8 mouse cellular contexts compared by ENCODE assay signal in the genomic region with DNA sequence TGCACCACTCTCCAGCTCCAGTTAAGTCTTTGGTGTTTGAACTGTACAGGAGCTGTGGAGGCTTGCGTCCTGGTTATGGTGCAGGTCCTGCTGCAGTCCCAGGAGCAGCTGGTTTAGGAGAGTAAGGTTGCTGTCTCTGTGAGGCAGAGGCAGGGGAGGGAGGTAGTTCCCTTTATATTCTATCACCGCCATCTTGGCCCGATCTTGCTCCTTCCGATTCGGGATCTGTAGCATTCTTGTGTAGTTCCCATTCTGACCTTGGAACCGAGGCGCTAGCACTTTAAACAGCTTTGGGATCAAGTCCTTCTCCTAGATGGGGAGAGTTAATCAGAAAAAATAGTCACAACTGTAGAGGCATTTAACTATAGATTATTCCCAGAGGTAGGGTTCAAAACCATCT. TPM values are rescaled to one million over a fixed set of nuclear protein-coding genes. Genes with fewer than 3 reads are reported as not detected.
A peak's percentile ranks its signal among the peaks of the same experiment; 100 is the strongest.
DNase-seq lines count a peak whose midpoint lies in the region; ATAC-seq and TF ChIP-seq lines count a peak whose summit lies in the region.

No protein-coding gene starts in this region.

- H3K9me3 ChIP-seq in limb, embryonic 15.5 days = no peaks in the 10 kb centered on the region

- H3K9ac ChIP-seq in limb, embryonic 15.5 days = peak overlapping the region; percentile 84; the same call in 1 of the 2 replicates

- H3K4me3 ChIP-seq in cerebellum, adult 2 months (replicated peaks; ENCODE audit: insufficient read depth, low read depth, low read length) = peak overlapping the region; percentile 76
- H3K4me3 ChIP-seq in thymus, adult 2 months (ENCODE audit: control insufficient read depth, insufficient read depth, low read length) = no peak overlapping the region; the same call in 1 of the 2 replicates
- H3K4me3 ChIP-seq in limb, embryonic 15.5 days = peak overlapping the region; percentile 67

- H3K4me2 ChIP-seq in limb, embryonic 15.5 days = peak overlapping the region; percentile 51

- H3K4me1 ChIP-seq in cerebellum, adult 2 months (ENCODE audit: control insufficient read depth, insufficient read depth, low read length) = no peaks in the 10 kb centered on the region
- peaks cover 7% of the 10 kb centered on the region for H3K4me1 ChIP-seq in thymus, adult 2 months (replicated peaks; ENCODE audit: control insufficient read depth, insufficient read depth, low read length)
- peaks cover 5% of the 10 kb centered on the region for H3K4me1 ChIP-seq in limb, embryonic 15.5 days

- H3K36me3 ChIP-seq in thymus, adult 2 months (ENCODE audit: control insufficient read depth, insufficient read depth, low read length) = 0 out of 2 replicates have a peak, but pooled peaks cover 5% of the 10 kb centered on the region
- peaks cover 26% of the 10 kb centered on the region for H3K36me3 ChIP-seq in limb, embryonic 15.5 days

- peak in 1 of 2 experiments; percentile 12 for DNase-seq in cerebellum, adult 2 months
- DNase-seq in cerebellum, postnatal 25 days = no peak
- peak; percentile 1 to 6 for DNase-seq in thymus, postnatal 36 days
- no peak for DNase-seq in thymus, adult 2 months
- no peak for DNase-seq in MN1 (ENCODE audit: low spot score)
- DNase-seq in spleen, postnatal 14 days (ENCODE audit: low spot score in 2 of 2) = no peak
- DNase-seq in frontal cortex, postnatal 25 days (ENCODE audit: low spot score in 2 of 2) = no peak

- H3K27ac ChIP-seq in cerebellum, adult 2 months (ENCODE audit: insufficient read depth, low read length) = no peak overlapping the region
- no peak overlapping the region for H3K27ac ChIP-seq in thymus, adult 2 months (ENCODE audit: control insufficient read depth, insufficient read depth, low read length)
- peak overlapping the region; percentile 91; the same call in 1 of the 2 replicates for H3K27ac ChIP-seq in limb, embryonic 15.5 days

- no peak for ATAC-seq in limb, embryonic 15.5 days (ENCODE audit: insufficient number of reproducible peaks, low FRiP score, low TSS enrichment, low read depth)

- 72% methylated on average over 7 of the region's 7 CpGs for WGBS in cerebellum, adult 2 months
- WGBS in thymus, adult 2 months = 85% methylated on average over 7 of the region's 7 CpGs
- 83% methylated on average over 7 of the region's 7 CpGs for WGBS in limb, embryonic 15.5 days

- no peaks in the 10 kb centered on the region for H3K27me3 ChIP-seq in cerebellum, adult 2 months (ENCODE audit: control insufficient read depth, insufficient read depth, low read length)
- no peaks in the 10 kb centered on the region for H3K27me3 ChIP-seq in thymus, adult 2 months (ENCODE audit: control insufficient read depth, insufficient read depth, low read length)
- no peaks in the 10 kb centered on the region for H3K27me3 ChIP-seq in limb, embryonic 15.5 days

- no peak for TF ChIP-seq POLR2A in cerebellum, adult 2 months (IDR thresholded peaks at IDR 0.05; ENCODE audit: borderline replicate concordance, insufficient read depth, low read length)
- no peak for TF ChIP-seq POLR2A in thymus, adult 2 months (IDR thresholded peaks at IDR 0.05; ENCODE audit: control insufficient read depth, extremely low read depth, insufficient read depth, low read length, poor library complexity)

- TF ChIP-seq CTCF in cerebellum, adult 2 months (IDR thresholded peaks at IDR 0.05; ENCODE audit: borderline replicate concordance, insufficient read depth, low read depth, low read length) = no peak
- no peak for TF ChIP-seq CTCF in thymus, adult 2 months (IDR thresholded peaks at IDR 0.05; ENCODE audit: borderline replicate concordance, control insufficient read depth, extremely low read depth, insufficient read depth, low read length, poor library complexity)

RNA-seq across cellular contexts. Expression of gene Mrpl17, which starts 1.1 kb away (rescaled TPM):
- polyA plus RNA-seq in cerebellum, adult 2 months (2012; rRNA removed) = 183 and 191 TPM in 2 replicates
- 140 and 157 TPM in 2 replicates for polyA plus RNA-seq in thymus, adult 2 months (2012; rRNA removed)
- 329 and 341 TPM in 2 replicates for polyA plus RNA-seq in limb, embryonic 15.5 days (2015; fragmentation: Nextera tagmentation; extraction: Ambion mirVana)

RNA-seq across cellular contexts. Expression of gene Dchs1, which starts 22.4 kb away (rescaled TPM):
- 4.5 and 5.0 TPM in 2 replicates for polyA plus RNA-seq in cerebellum, adult 2 months (2012; rRNA removed)
- polyA plus RNA-seq in thymus, adult 2 months (2012; rRNA removed) = 2.0 and 2.1 TPM in 2 replicates
- 13.3 and 16.2 TPM in 2 replicates for polyA plus RNA-seq in limb, embryonic 15.5 days (2015; fragmentation: Nextera tagmentation; extraction: Ambion mirVana)

RNA-seq across cellular contexts. Expression of gene Tpp1, which starts 57.8 kb away (rescaled TPM):
- 92.1 and 115 TPM in 2 replicates for polyA plus RNA-seq in cerebellum, adult 2 months (2012; rRNA removed)
- 134 and 153 TPM in 2 replicates for polyA plus RNA-seq in thymus, adult 2 months (2012; rRNA removed)
- 74.3 and 75.9 TPM in 2 replicates for polyA plus RNA-seq in limb, embryonic 15.5 days (2015; fragmentation: Nextera tagmentation; extraction: Ambion mirVana)

Comparison
In these comparisons a context has a peak if more than half of its experiments do, and no peak if none do; other contexts are left out.
1. DNase-seq: peak in thymus, postnatal 36 days (2 of 2); none in cerebellum, postnatal 25 days (0 of 2), thymus, adult 2 months (single experiment), MN1 (single experiment), spleen, postnatal 14 days (0 of 2) and frontal cortex, postnatal 25 days (0 of 2).